8 mouse cellular contexts compared by ENCODE assay signal in the genomic region with DNA sequence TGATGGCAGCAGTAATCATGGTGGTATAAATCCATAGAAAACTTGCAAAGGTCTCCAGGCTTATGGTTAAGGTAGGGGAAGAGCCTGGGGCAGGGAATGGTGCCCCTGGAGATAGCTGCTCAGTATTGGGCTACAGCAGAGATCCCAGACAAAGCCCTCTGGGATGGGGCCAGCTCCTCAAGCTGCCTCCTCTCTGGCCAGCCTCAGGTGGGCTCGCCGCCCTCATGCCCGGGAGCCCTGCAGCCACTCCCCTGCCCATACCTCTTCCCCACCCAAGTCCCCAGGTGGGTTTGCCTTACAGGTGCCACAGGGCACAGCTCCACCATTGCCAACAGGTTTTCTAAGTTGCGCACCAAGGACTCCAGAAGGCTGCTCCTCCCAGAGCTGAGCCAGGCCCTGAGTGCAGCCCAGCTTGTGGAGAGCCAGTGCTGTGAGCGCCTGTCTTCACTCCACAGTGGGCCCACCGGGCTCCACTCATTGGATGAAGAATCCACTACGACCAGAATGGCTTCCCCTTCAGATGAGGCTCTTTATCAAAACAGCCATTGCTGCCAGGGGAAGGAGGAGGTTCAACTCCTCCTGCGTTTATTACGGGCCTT. TPM values are rescaled to one million over a fixed set of nuclear protein-coding genes. Genes with fewer than 3 reads are reported as not detected.
DNase-seq lines count a peak whose midpoint lies in the region; ATAC-seq lines count a peak whose summit lies in the region.

No protein-coding gene starts in this region.

- H3K4me2 ChIP-seq in lung, embryonic 16.5 days (ENCODE audit: low read depth, low read length): no peak overlapping the region
- peak overlapping the region; percentile 48; the same call in 1 of the 2 replicates for H3K4me2 ChIP-seq in forebrain, embryonic 13.5 days
- H3K4me2 ChIP-seq in intestine, embryonic 16.5 days (ENCODE audit: low read depth, low read length): no peak overlapping the region
- no peak overlapping the region for H3K4me2 ChIP-seq in neural tube, embryonic 15.5 days

- peaks cover 32% of the 10 kb centered on the region for H3K36me3 ChIP-seq in lung, embryonic 16.5 days (ENCODE audit: control insufficient read depth, insufficient read depth, low read length)
- H3K36me3 ChIP-seq in forebrain, embryonic 13.5 days (ENCODE audit: poor library complexity, severe bottlenecking): peaks cover 30% of the 10 kb centered on the region
- peaks cover 9% of the 10 kb centered on the region; the same call in 1 of the 2 replicates for H3K36me3 ChIP-seq in intestine, embryonic 16.5 days (ENCODE audit: control insufficient read depth, insufficient read depth, low read length)
- peaks cover 20% of the 10 kb centered on the region for H3K36me3 ChIP-seq in neural tube, embryonic 15.5 days

- WGBS in lung, embryonic 16.5 days: 73% methylated on average over 9 of the region's 9 CpGs
- 53% methylated on average over 9 of the region's 9 CpGs for WGBS in forebrain, embryonic 13.5 days
- whole genome bisulfite sequencing in intestine, embryonic 16.5 days: 63% methylated on average over 9 of the region's 9 CpGs
- WGBS in neural tube, embryonic 15.5 days: 42% methylated on average over 9 of the region's 9 CpGs

- peak overlapping the region; percentile 92 for H3K27ac ChIP-seq in lung, embryonic 16.5 days (ENCODE audit: low read length)
- H3K27ac ChIP-seq in forebrain, embryonic 13.5 days: peak overlapping the region; percentile 100
- H3K27ac ChIP-seq in intestine, embryonic 16.5 days (ENCODE audit: low read length): peak overlapping the region; percentile 97
- H3K27ac ChIP-seq in neural tube, embryonic 15.5 days (replicated peaks): peak overlapping the region; percentile 96

- H3K9me3 ChIP-seq in lung, embryonic 16.5 days (ENCODE audit: control insufficient read depth, low read length): no peaks in the 10 kb centered on the region
- H3K9me3 ChIP-seq in forebrain, embryonic 13.5 days (replicated peaks): no peaks in the 10 kb centered on the region
- H3K9me3 ChIP-seq in intestine, embryonic 16.5 days (ENCODE audit: control insufficient read depth, low read length): no peaks in the 10 kb centered on the region
- no peaks in the 10 kb centered on the region for H3K9me3 ChIP-seq in neural tube, embryonic 15.5 days (replicated peaks)

- H3K27me3 ChIP-seq in lung, embryonic 16.5 days (ENCODE audit: control insufficient read depth, insufficient read depth, low read depth, low read length): no peaks in the 10 kb centered on the region
- H3K27me3 ChIP-seq in forebrain, embryonic 13.5 days: no peaks in the 10 kb centered on the region
- H3K27me3 ChIP-seq in intestine, embryonic 16.5 days (replicated peaks; ENCODE audit: control insufficient read depth, insufficient read depth, low read length): no peaks in the 10 kb centered on the region
- H3K27me3 ChIP-seq in neural tube, embryonic 15.5 days (replicated peaks): no peaks in the 10 kb centered on the region

- H3K4me3 ChIP-seq in lung, embryonic 16.5 days (ENCODE audit: low read length): no peak overlapping the region
- no peak overlapping the region for H3K4me3 ChIP-seq in forebrain, embryonic 13.5 days
- H3K4me3 ChIP-seq in intestine, embryonic 16.5 days (ENCODE audit: low read length): no peak overlapping the region
- no peak overlapping the region for H3K4me3 ChIP-seq in neural tube, embryonic 15.5 days (replicated peaks)

- ATAC-seq in lung, embryonic 16.5 days (ENCODE audit: low read depth): no peak
- ATAC-seq in forebrain, embryonic 13.5 days: no peak
- no peak for ATAC-seq in intestine, embryonic 16.5 days
- ATAC-seq in neural tube, embryonic 15.5 days (ENCODE audit: low FRiP score): no peak

- DNase-seq in lung, postnatal 14 days: no peak
- no peak for DNase-seq in spleen, adult 18-20 months
- no peak for DNase-seq in spleen, postnatal 14 days (ENCODE audit: low spot score in 2 of 2)
- no peak for DNase-seq in cerebellum, adult 18-20 months

- peaks cover 53% of the 10 kb centered on the region for H3K4me1 ChIP-seq in lung, embryonic 16.5 days (replicated peaks; ENCODE audit: control insufficient read depth, insufficient read depth, low read length)
- peaks cover 85% of the 10 kb centered on the region for H3K4me1 ChIP-seq in forebrain, embryonic 13.5 days
- H3K4me1 ChIP-seq in intestine, embryonic 16.5 days (ENCODE audit: control insufficient read depth, insufficient read depth, low read length): peaks cover 41% of the 10 kb centered on the region
- peaks cover 81% of the 10 kb centered on the region for H3K4me1 ChIP-seq in neural tube, embryonic 15.5 days

- peak overlapping the region; percentile 37; the same call in 1 of the 2 replicates for H3K9ac ChIP-seq in lung, embryonic 16.5 days (ENCODE audit: low read length)
- H3K9ac ChIP-seq in forebrain, embryonic 13.5 days: peak overlapping the region; percentile 62
- peak overlapping the region; percentile 71 for H3K9ac ChIP-seq in intestine, embryonic 16.5 days (ENCODE audit: low read depth, low read length)
- H3K9ac ChIP-seq in neural tube, embryonic 15.5 days (replicated peaks): no peak overlapping the region

RNA-seq across cellular contexts. Expression of gene Dnajb12, which starts 18.9 kb away (rescaled TPM):
- 24.2 and 27.1 TPM in 2 replicates for polyA plus RNA-seq in lung, embryonic 16.5 days (2015; fragmentation: Nextera tagmentation; extraction: Ambion mirVana)
- 16.9 and 18.4 TPM in 2 replicates for polyA plus RNA-seq in forebrain, embryonic 13.5 days (2015; fragmentation: Nextera tagmentation; extraction: Ambion mirVana)
- polyA plus RNA-seq in intestine, embryonic 16.5 days (2015; fragmentation: Nextera tagmentation; extraction: Ambion mirVana): 26.6 and 27.6 TPM in 2 replicates
- polyA plus RNA-seq in neural tube, embryonic 15.5 days (2015; fragmentation: Nextera tagmentation; extraction: Ambion mirVana): 17.2 and 20.6 TPM in 2 replicates

RNA-seq across cellular contexts. Expression of gene Ddit4, which starts 53.4 kb away (rescaled TPM):
- polyA plus RNA-seq in lung, embryonic 16.5 days (2015; fragmentation: Nextera tagmentation; extraction: Ambion mirVana): 36.3 and 39.3 TPM in 2 replicates
- polyA plus RNA-seq in forebrain, embryonic 13.5 days (2015; fragmentation: Nextera tagmentation; extraction: Ambion mirVana): 69.3 and 71.3 TPM in 2 replicates
- 28.6 and 33.1 TPM in 2 replicates for polyA plus RNA-seq in intestine, embryonic 16.5 days (2015; fragmentation: Nextera tagmentation; extraction: Ambion mirVana)
- 80.8 and 91.6 TPM in 2 replicates for polyA plus RNA-seq in neural tube, embryonic 15.5 days (2015; fragmentation: Nextera tagmentation; extraction: Ambion mirVana)
